Mouse (Mus musculus) heart, embryonic 13.5 days (tissue): ENCODE measurements at regions not wholly inside any gene's neighbourhood (a gene's known extent, or its start where the extent isn't known, plus 50 kb on each side); places are given as distances from the start of the nearest gene placed in this dataset.
"Not testable (repeated sequence)": the region's sequence is repeated elsewhere in the genome, so short reads cannot be mapped to it uniquely, and the experiment has no call there.

Source experiments
- ATAC-seq: fragments of 200-750 bp; cut with Nextera tagmentation; 2 replicates; pipeline ENCODE4 v1.8.0; 2017; ENCODE audit warnings: moderate TSS enrichment; ENCODE audit not compliant: insufficient number of reproducible peaks, low FRiP score, low TSS enrichment; ENCODE audit errors: extremely low read depth
- H3K27ac ChIP-seq: fragments of 300-500 bp; sonication (generic); replicated peaks from 2 replicates; pipeline ENCODE4 v1.5.1; 2015; ENCODE audit warnings: moderate library complexity, mild to moderate bottlenecking, inconsistent platforms
- H3K27me3 ChIP-seq: fragments of 300-500 bp; sonication (generic); replicated peaks from 2 replicates; pipeline ENCODE4 v1.6.1; 2015; ENCODE audit warnings: mild to moderate bottlenecking, inconsistent platforms
- H3K36me3 ChIP-seq: fragments of 300-500 bp; sonication (generic); 2 replicates; pipeline ENCODE4 v1.6.1; 2015; ENCODE audit warnings: mild to moderate bottlenecking, inconsistent platforms
- H3K4me1 ChIP-seq: fragments of 300-500 bp; sonication (generic); 2 replicates; pipeline ENCODE4 v1.6.1; 2015; ENCODE audit warnings: inconsistent platforms
- H3K4me2 ChIP-seq: fragments of 300-500 bp; sonication (generic); 2 replicates; pipeline ENCODE4 v1.6.1; 2015; ENCODE audit warnings: inconsistent platforms, mild to moderate bottlenecking, moderate library complexity
- H3K4me3 ChIP-seq: fragments of 300-500 bp; sonication (generic); 2 replicates; pipeline ENCODE4 v1.5.1; 2015; ENCODE audit warnings: moderate library complexity, mild to moderate bottlenecking, inconsistent platforms
- H3K9ac ChIP-seq: fragments of 300-500 bp; sonication (generic); 2 replicates; pipeline ENCODE4 v1.6.1; 2015; ENCODE audit warnings: inconsistent platforms, mild to moderate bottlenecking, moderate library complexity
- H3K9me3 ChIP-seq: fragments of 300-500 bp; sonication (generic); 2 replicates; pipeline ENCODE4 v1.6.1; 2016; ENCODE audit warnings: inconsistent platforms
- WGBS: fragments of 180-500 bp; shearing (Covaris S2); methylation state at CpG from one replicate; pipeline ENCODE4 v1.1.7; 2015; ENCODE audit warnings: mixed read lengths; 5-methylcytosine and 5-hydroxymethylcytosine counted together

- Histone ChIP-seq H3K27ac (no peak overlapping the region), H3K4me1 (no peaks in the 10 kb centered on the region), H3K9me3 (no peaks in the 10 kb centered on the region), H3K27me3 (no peaks in the 10 kb centered on the region), H3K4me2 (no peak overlapping the region), H3K9ac (no peak overlapping the region), H3K36me3 (no peaks in the 10 kb centered on the region), H3K4me3 (no peak overlapping the region)
- WGBS = 68% methylated on average over 6 of the region's 6 CpGs
- no peak for ATAC-seq
These were observed 160.1 kb upstream of the G2e3 start for GRCm38 (mm10) chr12:51187726-51188125.

GRCm38 (mm10) chr12:51185751-51186150, 162.1 kb upstream of the G2e3 start:
- no peaks in the 10 kb centered on the region for H3K9me3 ChIP-seq
- no peak overlapping the region for H3K27ac ChIP-seq
- WGBS = 77% methylated on average over 8 of the region's 8 CpGs
- no peaks in the 10 kb centered on the region for H3K27me3 ChIP-seq
- ATAC-seq = no peak
- H3K4me1 ChIP-seq = no peaks in the 10 kb centered on the region
- H3K36me3 ChIP-seq = no peaks in the 10 kb centered on the region
- no peak overlapping the region for H3K9ac ChIP-seq
- no peak overlapping the region for H3K4me2 ChIP-seq
- H3K4me3 ChIP-seq = no peak overlapping the region

GRCm38 (mm10) chr12:51174906-51175756, 172.7 kb upstream of the G2e3 start:
- no peak overlapping the region for H3K27ac ChIP-seq
- H3K27me3 ChIP-seq = no peaks in the 10 kb centered on the region
- WGBS = 75% methylated on average over 16 of the region's 16 CpGs
- no peaks in the 10 kb centered on the region for H3K4me1 ChIP-seq
- no peak overlapping the region for H3K4me2 ChIP-seq
- no peaks in the 10 kb centered on the region for H3K9me3 ChIP-seq
- no peak for ATAC-seq
- H3K36me3 ChIP-seq = no peaks in the 10 kb centered on the region
- no peak overlapping the region for H3K9ac ChIP-seq
- H3K4me3 ChIP-seq = no peak overlapping the region

- Histone ChIP-seq H3K9me3 (no peaks in the 10 kb centered on the region), H3K27me3 (no peaks in the 10 kb centered on the region), H3K9ac (no peak overlapping the region), H3K27ac (no peak overlapping the region), H3K4me2 (no peak overlapping the region), H3K4me1 (no peaks in the 10 kb centered on the region), H3K4me3 (no peak overlapping the region), H3K36me3 (no peaks in the 10 kb centered on the region)
- ATAC-seq = no peak
- WGBS = 82% methylated on average over 7 of the region's 7 CpGs
These were observed 182.7 kb upstream of the G2e3 start for GRCm38 (mm10) chr12:51165186-51165585.

GRCm38 (mm10) chr12:51160995-51161394, 186.9 kb upstream of the G2e3 start:
- no peak overlapping the region for H3K9ac ChIP-seq
- no peaks in the 10 kb centered on the region for H3K27me3 ChIP-seq
- H3K9me3 ChIP-seq = no peaks in the 10 kb centered on the region
- H3K27ac ChIP-seq = no peak overlapping the region
- no peaks in the 10 kb centered on the region for H3K4me1 ChIP-seq
- no peak overlapping the region for H3K4me2 ChIP-seq
- WGBS = 79% methylated on average over 1 of the region's 1 CpGs
- ATAC-seq = no peak
- no peak overlapping the region for H3K4me3 ChIP-seq
- no peaks in the 10 kb centered on the region for H3K36me3 ChIP-seq

- no peak overlapping the region for H3K4me2 ChIP-seq
- no peak overlapping the region for H3K4me3 ChIP-seq
- H3K27ac ChIP-seq = no peak overlapping the region
- H3K36me3 ChIP-seq = no peaks in the 10 kb centered on the region
- ATAC-seq = no peak
- H3K9me3 ChIP-seq = no peaks in the 10 kb centered on the region
- H3K9ac ChIP-seq = no peak overlapping the region
- H3K27me3 ChIP-seq = no peaks in the 10 kb centered on the region
- WGBS = 77% methylated on average over 1 of the region's 1 CpGs
- no peaks in the 10 kb centered on the region for H3K4me1 ChIP-seq
These were observed 187.7 kb upstream of the G2e3 start for GRCm38 (mm10) chr12:51160122-51160521.

- no peaks in the 10 kb centered on the region for H3K27me3 ChIP-seq
- H3K4me3 ChIP-seq = no peak overlapping the region
- H3K9me3 ChIP-seq = no peaks in the 10 kb centered on the region
- ATAC-seq = no peak
- 82% methylated on average over 8 of the region's 8 CpGs for WGBS
- H3K9ac ChIP-seq = no peak overlapping the region
- no peaks in the 10 kb centered on the region for H3K4me1 ChIP-seq
- H3K36me3 ChIP-seq = no peaks in the 10 kb centered on the region
- no peak overlapping the region for H3K27ac ChIP-seq
- no peak overlapping the region for H3K4me2 ChIP-seq
These were observed 199.9 kb upstream of the G2e3 start for GRCm38 (mm10) chr12:51147963-51148362.

- H3K4me1 ChIP-seq = no peaks in the 10 kb centered on the region
- no peak overlapping the region for H3K4me2 ChIP-seq
- no peak overlapping the region for H3K27ac ChIP-seq
- no peak overlapping the region for H3K4me3 ChIP-seq
- H3K36me3 ChIP-seq = no peaks in the 10 kb centered on the region
- H3K9me3 ChIP-seq = no peaks in the 10 kb centered on the region
- H3K27me3 ChIP-seq = no peaks in the 10 kb centered on the region
- ATAC-seq = no peak
- no peak overlapping the region for H3K9ac ChIP-seq
These were observed 204.0 kb upstream of the G2e3 start for GRCm38 (mm10) chr12:51143840-51144239.

- WGBS = 22% methylated on average over 3 of the region's 3 CpGs
- no peak overlapping the region for H3K27ac ChIP-seq
These were observed 204.7 kb upstream of the G2e3 start for GRCm38 (mm10) chr12:51143196-51143595.

GRCm38 (mm10) chr12:51133676-51134075, 214.2 kb upstream of the G2e3 start:
- H3K9me3 ChIP-seq, H3K4me2 ChIP-seq, H3K36me3 ChIP-seq, H3K4me3 ChIP-seq, ATAC-seq, H3K27ac ChIP-seq, H3K27me3 ChIP-seq, H3K4me1 ChIP-seq, H3K9ac ChIP-seq: not testable (repeated sequence)
- WGBS = 78% methylated on average over 5 of the region's 5 CpGs

More at GRCm38 (mm10) chr12:51143196-51143595, 204.7 kb upstream of the G2e3 start:
- no peaks in the 10 kb centered on the region for H3K36me3 ChIP-seq
- H3K4me3 ChIP-seq = no peak overlapping the region
- no peak overlapping the region for H3K4me2 ChIP-seq
- no peaks in the 10 kb centered on the region for H3K27me3 ChIP-seq
- no peaks in the 10 kb centered on the region for H3K9me3 ChIP-seq
- H3K4me1 ChIP-seq = no peaks in the 10 kb centered on the region
- H3K9ac ChIP-seq = no peak overlapping the region
- no peak for ATAC-seq

GRCm38 (mm10) chr12:51128274-51128673, 219.6 kb upstream of the G2e3 start:
- Histone ChIP-seq H3K9ac (no peak overlapping the region), H3K36me3 (no peaks in the 10 kb centered on the region), H3K27ac (no peak overlapping the region), H3K4me2 (no peak overlapping the region), H3K4me3 (no peak overlapping the region), H3K9me3 (no peaks in the 10 kb centered on the region), H3K4me1 (no peaks in the 10 kb centered on the region), H3K27me3 (no peaks in the 10 kb centered on the region)
- ATAC-seq = no peak; the same call in 1 of the 2 replicates

GRCm38 (mm10) chr12:51118781-51119180, 229.1 kb upstream of the G2e3 start:
- ATAC-seq = no peak
- H3K27ac ChIP-seq = no peak overlapping the region
- 0 out of 2 replicates have a peak, but pooled peaks cover 3% of the 10 kb centered on the region for H3K9me3 ChIP-seq
- H3K9ac ChIP-seq = no peak overlapping the region
- no peak overlapping the region for H3K4me3 ChIP-seq
- H3K4me2 ChIP-seq = no peak overlapping the region
- no peaks in the 10 kb centered on the region for H3K27me3 ChIP-seq
- no peaks in the 10 kb centered on the region for H3K36me3 ChIP-seq
- H3K4me1 ChIP-seq = peaks cover 4% of the 10 kb centered on the region
- 88% methylated on average over 10 of the region's 10 CpGs for WGBS
